In genomic region chr3:152107149-152108002, GRCm38 (mm10) we compare ENCODE assay signal across 8 mouse cellular contexts. TPM values are rescaled to one million over a fixed set of nuclear protein-coding genes. Genes with fewer than 3 reads are reported as not detected.
DNase-seq lines count a peak whose midpoint lies in the region; ATAC-seq lines count a peak whose summit lies in the region.

No protein-coding gene starts in this region.

- peak; percentile 43 to 50 for ATAC-seq in hematopoietic stem cell, adult 5-6 weeks (replicated peaks in 1 of 2; ENCODE audit: insufficient read depth in 1 of 2, low FRiP score in 2 of 2, low TSS enrichment in 1 of 2, low read depth in 1 of 2, poor library complexity in 2 of 2, severe bottlenecking in 2 of 2)
- peak; percentile 33 for ATAC-seq in megakaryocyte progenitor cell, adult 5-6 weeks (replicated peaks; ENCODE audit: poor library complexity)

- intact Hi-C loops in left cerebral cortex, postnatal 4 days (cut with DNase I), result no loop called here
- intact Hi-C loops in gastrocnemius, postnatal 36 days (cut with DNase I), result no loop called here

- peak; percentile 55 for DNase-seq in left cerebral cortex, postnatal 4 days
- DNase-seq in left cerebral cortex, adult 8-10 months (ENCODE audit: low spot score in 2 of 2), result no peak
- DNase-seq in cerebellum, postnatal 14 days, result peak; percentile 46 to 54
- DNase-seq in thymus, postnatal 4 days, result peak; percentile 70
- no peak for DNase-seq in gastrocnemius, postnatal 36 days
- no peak for DNase-seq in right cerebral cortex, adult 2 months (ENCODE audit: low spot score in 2 of 2)

RNA-seq across cellular contexts. Expression of gene Gipc2, which starts 58.7 kb away (rescaled TPM):
- total RNA-seq in left cerebral cortex, postnatal 4 days (2021), result 1 to 10 TPM; 4.0 to 7.3 TPM
- total RNA-seq in left cerebral cortex, adult 8-10 months (2022), result 1 to 10 TPM; 3.3 to 6.7 (median 5.0) TPM
- not detected in 2 replicates for total RNA-seq in hematopoietic stem cell, adult 5-6 weeks (2017)
- total RNA-seq in megakaryocyte progenitor cell, adult 5-6 weeks (2015), result 0.22 TPM in 1 of 2 replicates, not detected in the other
- not detected in 2 replicates for total RNA-seq in megakaryocyte progenitor cell, adult 5-6 weeks (2017)
- under 1 TPM; 0.20 to 0.69 TPM for total RNA-seq in gastrocnemius, postnatal 36 days (2021)

Comparison
In these comparisons a context has a peak if more than half of its experiments do, and no peak if none do; other contexts are left out.
1. DNase-seq: peak in left cerebral cortex, postnatal 4 days (single experiment), cerebellum, postnatal 14 days (2 of 2) and thymus, postnatal 4 days (single experiment); none in left cerebral cortex, adult 8-10 months (0 of 2), gastrocnemius, postnatal 36 days (0 of 2) and right cerebral cortex, adult 2 months (0 of 2).